Mouse (Mus musculus): ENCODE results near the gene BC052040. TPM values are rescaled to one million over a fixed set of nuclear protein-coding genes. Genes with fewer than 3 reads are reported as not detected.

Gene BC052040
- polyA plus RNA-seq, 1 experiment from 2014 or later, result 9.0 TPM

GRCm38 (mm10) chr2:115610503-115610902, 29.0 kb downstream of the BC052040 start:
- ATAC-seq (ENCODE audit: low read depth), result no peak
- no peaks in the 10 kb centered on the region for H3K27me3 ChIP-seq (ENCODE audit: control insufficient read depth, insufficient read depth, low read depth, low read length)
- WGBS (ENCODE audit: insufficient replicate concordance), result 70% methylated on average over 6 of the region's 6 CpGs
- peaks cover 3% of the 10 kb centered on the region; the same call in 1 of the 2 replicates for H3K4me1 ChIP-seq (ENCODE audit: control insufficient read depth, low read depth, low read length)
- no peak overlapping the region for H3K4me2 ChIP-seq (ENCODE audit: low read depth, low read length)
- no peaks in the 10 kb centered on the region for H3K9me3 ChIP-seq (replicated peaks; ENCODE audit: control insufficient read depth, low read length)
- H3K9ac ChIP-seq (ENCODE audit: low read depth, low read length), result no peak overlapping the region
- H3K27ac ChIP-seq (ENCODE audit: low read length), result no peak overlapping the region
- H3K4me3 ChIP-seq (ENCODE audit: low read depth, low read length), result no peak overlapping the region
- H3K36me3 ChIP-seq (ENCODE audit: control insufficient read depth, insufficient read depth), result no peaks in the 10 kb centered on the region

- Histone ChIP-seq H3K27me3 (ENCODE audit: control insufficient read depth, insufficient read depth, low read depth, low read length) (no peaks in the 10 kb centered on the region), H3K27ac (ENCODE audit: low read length) (no peak overlapping the region), H3K9me3 (replicated peaks; ENCODE audit: control insufficient read depth, low read length) (no peaks in the 10 kb centered on the region), H3K36me3 (ENCODE audit: control insufficient read depth, insufficient read depth) (no peaks in the 10 kb centered on the region), H3K4me1 (ENCODE audit: control insufficient read depth, low read depth, low read length) (no peaks in the 10 kb centered on the region), H3K9ac (ENCODE audit: low read depth, low read length) (no peak overlapping the region), H3K4me3 (ENCODE audit: low read depth, low read length) (no peak overlapping the region), H3K4me2 (ENCODE audit: low read depth, low read length) (no peak overlapping the region)
- WGBS (ENCODE audit: insufficient replicate concordance), result 74% methylated on average over 3 of the region's 3 CpGs
- no peak for ATAC-seq (ENCODE audit: low read depth)
Measured at GRCm38 (mm10) chr2:115613830-115614520, 32.5 kb downstream of the BC052040 start.

- ATAC-seq (ENCODE audit: low read depth), result no peak
Measured at GRCm38 (mm10) chr2:115628471-115628870, 47.0 kb downstream of the BC052040 start.

GRCm38 (mm10) chr2:115631031-115631434, 49.5 kb downstream of the BC052040 start:
- no peak for ATAC-seq (ENCODE audit: low read depth)
- Histone ChIP-seq H3K27ac (ENCODE audit: low read length) (no peak overlapping the region), H3K4me1 (ENCODE audit: control insufficient read depth, low read depth, low read length) (no peaks in the 10 kb centered on the region), H3K9ac (ENCODE audit: low read depth, low read length) (no peak overlapping the region), H3K9me3 (replicated peaks; ENCODE audit: control insufficient read depth, low read length) (no peaks in the 10 kb centered on the region), H3K27me3 (ENCODE audit: control insufficient read depth, insufficient read depth, low read depth, low read length) (no peaks in the 10 kb centered on the region), H3K4me3 (ENCODE audit: low read depth, low read length) (no peak overlapping the region), H3K4me2 (ENCODE audit: low read depth, low read length) (no peak overlapping the region), H3K36me3 (ENCODE audit: control insufficient read depth, insufficient read depth) (0 out of 2 replicates have a peak, but pooled peaks cover 2% of the 10 kb centered on the region)
- 80% methylated on average over 5 of the region's 5 CpGs for WGBS (ENCODE audit: insufficient replicate concordance)

More at GRCm38 (mm10) chr2:115628471-115628870, 47.0 kb downstream of the BC052040 start:
- Histone ChIP-seq H3K4me3 (ENCODE audit: low read depth, low read length) (no peak overlapping the region), H3K27ac (ENCODE audit: low read length) (no peak overlapping the region), H3K9me3 (replicated peaks; ENCODE audit: control insufficient read depth, low read length) (no peaks in the 10 kb centered on the region), H3K36me3 (ENCODE audit: control insufficient read depth, insufficient read depth) (no peaks in the 10 kb centered on the region), H3K9ac (ENCODE audit: low read depth, low read length) (no peak overlapping the region), H3K4me2 (ENCODE audit: low read depth, low read length) (no peak overlapping the region), H3K27me3 (ENCODE audit: control insufficient read depth, insufficient read depth, low read depth, low read length) (no peaks in the 10 kb centered on the region), H3K4me1 (ENCODE audit: control insufficient read depth, low read depth, low read length) (no peaks in the 10 kb centered on the region)
- WGBS (ENCODE audit: insufficient replicate concordance), result 70% methylated on average over 4 of the region's 4 CpGs

- Histone ChIP-seq H3K9ac (ENCODE audit: low read depth, low read length) (no peak overlapping the region), H3K4me1 (ENCODE audit: control insufficient read depth, low read depth, low read length) (no peaks in the 10 kb centered on the region), H3K36me3 (ENCODE audit: control insufficient read depth, insufficient read depth) (0 out of 2 replicates have a peak, but pooled peaks cover 2% of the 10 kb centered on the region), H3K27ac (ENCODE audit: low read length) (no peak overlapping the region), H3K9me3 (replicated peaks; ENCODE audit: control insufficient read depth, low read length) (no peaks in the 10 kb centered on the region), H3K27me3 (ENCODE audit: control insufficient read depth, insufficient read depth, low read depth, low read length) (no peaks in the 10 kb centered on the region), H3K4me2 (ENCODE audit: low read depth, low read length) (no peak overlapping the region), H3K4me3 (ENCODE audit: low read depth, low read length) (no peak overlapping the region)
- WGBS (ENCODE audit: insufficient replicate concordance), result 86% methylated on average over 4 of the region's 4 CpGs
- no peak for ATAC-seq (ENCODE audit: low read depth)
Measured at GRCm38 (mm10) chr2:115631826-115632225, 50.3 kb downstream of the BC052040 start.

GRCm38 (mm10) chr2:115650203-115650602, 68.7 kb downstream of the BC052040 start:
- H3K27me3 ChIP-seq (ENCODE audit: control insufficient read depth, insufficient read depth, low read depth, low read length), result no peaks in the 10 kb centered on the region
- H3K9me3 ChIP-seq (replicated peaks; ENCODE audit: control insufficient read depth, low read length), result no peaks in the 10 kb centered on the region
- ATAC-seq (ENCODE audit: low read depth), result no peak
- no peaks in the 10 kb centered on the region for H3K36me3 ChIP-seq (ENCODE audit: control insufficient read depth, insufficient read depth)
- H3K4me1 ChIP-seq (ENCODE audit: control insufficient read depth, low read depth, low read length), result no peaks in the 10 kb centered on the region
- H3K4me2 ChIP-seq (ENCODE audit: low read depth, low read length), result no peak overlapping the region
- 79% methylated on average over 2 of the region's 2 CpGs for WGBS (ENCODE audit: insufficient replicate concordance)
- H3K4me3 ChIP-seq (ENCODE audit: low read depth, low read length), result no peak overlapping the region
- no peak overlapping the region for H3K9ac ChIP-seq (ENCODE audit: low read depth, low read length)
- H3K27ac ChIP-seq (ENCODE audit: low read length), result no peak overlapping the region

GRCm38 (mm10) chr2:115659712-115660111, 78.2 kb downstream of the BC052040 start:
- H3K9me3 ChIP-seq (replicated peaks; ENCODE audit: control insufficient read depth, low read length), result no peaks in the 10 kb centered on the region
- H3K27me3 ChIP-seq (ENCODE audit: control insufficient read depth, insufficient read depth, low read depth, low read length), result no peaks in the 10 kb centered on the region

GRCm38 (mm10) chr2:115660213-115661120, 79.0 kb downstream of the BC052040 start:
- Histone ChIP-seq H3K9ac (ENCODE audit: low read depth, low read length) (no peak overlapping the region), H3K9me3 (replicated peaks; ENCODE audit: control insufficient read depth, low read length) (no peaks in the 10 kb centered on the region), H3K4me3 (ENCODE audit: low read depth, low read length) (no peak overlapping the region), H3K4me1 (ENCODE audit: control insufficient read depth, low read depth, low read length) (no peaks in the 10 kb centered on the region), H3K27me3 (ENCODE audit: control insufficient read depth, insufficient read depth, low read depth, low read length) (no peaks in the 10 kb centered on the region), H3K27ac (ENCODE audit: low read length) (no peak overlapping the region), H3K36me3 (ENCODE audit: control insufficient read depth, insufficient read depth) (no peaks in the 10 kb centered on the region), H3K4me2 (ENCODE audit: low read depth, low read length) (no peak overlapping the region)
- ATAC-seq (ENCODE audit: low read depth), result no peak
- WGBS (ENCODE audit: insufficient replicate concordance), result 76% methylated on average over 6 of the region's 6 CpGs

More at GRCm38 (mm10) chr2:115659712-115660111, 78.2 kb downstream of the BC052040 start:
- Histone ChIP-seq H3K36me3 (ENCODE audit: control insufficient read depth, insufficient read depth) (no peaks in the 10 kb centered on the region), H3K4me1 (ENCODE audit: control insufficient read depth, low read depth, low read length) (no peaks in the 10 kb centered on the region), H3K9ac (ENCODE audit: low read depth, low read length) (no peak overlapping the region), H3K4me2 (ENCODE audit: low read depth, low read length) (no peak overlapping the region), H3K27ac (ENCODE audit: low read length) (no peak overlapping the region), H3K4me3 (ENCODE audit: low read depth, low read length) (no peak overlapping the region)
- 78% methylated on average over 8 of the region's 8 CpGs for WGBS (ENCODE audit: insufficient replicate concordance)
- ATAC-seq (ENCODE audit: low read depth), result no peak

GRCm38 (mm10) chr2:115667516-115667915, 86.0 kb downstream of the BC052040 start:
- no peak overlapping the region for H3K9ac ChIP-seq (ENCODE audit: low read depth, low read length)
- no peak overlapping the region for H3K27ac ChIP-seq (ENCODE audit: low read length)
- H3K36me3 ChIP-seq (ENCODE audit: control insufficient read depth, insufficient read depth), result no peaks in the 10 kb centered on the region
- H3K4me3 ChIP-seq (ENCODE audit: low read depth, low read length), result no peak overlapping the region
- H3K4me2 ChIP-seq (ENCODE audit: low read depth, low read length), result no peak overlapping the region
- WGBS (ENCODE audit: insufficient replicate concordance), result 86% methylated on average over 2 of the region's 2 CpGs
- no peaks in the 10 kb centered on the region for H3K27me3 ChIP-seq (ENCODE audit: control insufficient read depth, insufficient read depth, low read depth, low read length)
- H3K9me3 ChIP-seq (replicated peaks; ENCODE audit: control insufficient read depth, low read length), result no peaks in the 10 kb centered on the region
- no peak for ATAC-seq (ENCODE audit: low read depth)
- H3K4me1 ChIP-seq (ENCODE audit: control insufficient read depth, low read depth, low read length), result no peaks in the 10 kb centered on the region
